Mouse (Mus musculus): ENCODE data around the gene Rps16. TPM values are rescaled to one million over a fixed set of nuclear protein-coding genes. Genes with fewer than 3 reads are reported as not detected.

Rps16 gene
- total RNA-seq (2017), result 943 and 1,083 TPM in 2 replicates

DNA sequence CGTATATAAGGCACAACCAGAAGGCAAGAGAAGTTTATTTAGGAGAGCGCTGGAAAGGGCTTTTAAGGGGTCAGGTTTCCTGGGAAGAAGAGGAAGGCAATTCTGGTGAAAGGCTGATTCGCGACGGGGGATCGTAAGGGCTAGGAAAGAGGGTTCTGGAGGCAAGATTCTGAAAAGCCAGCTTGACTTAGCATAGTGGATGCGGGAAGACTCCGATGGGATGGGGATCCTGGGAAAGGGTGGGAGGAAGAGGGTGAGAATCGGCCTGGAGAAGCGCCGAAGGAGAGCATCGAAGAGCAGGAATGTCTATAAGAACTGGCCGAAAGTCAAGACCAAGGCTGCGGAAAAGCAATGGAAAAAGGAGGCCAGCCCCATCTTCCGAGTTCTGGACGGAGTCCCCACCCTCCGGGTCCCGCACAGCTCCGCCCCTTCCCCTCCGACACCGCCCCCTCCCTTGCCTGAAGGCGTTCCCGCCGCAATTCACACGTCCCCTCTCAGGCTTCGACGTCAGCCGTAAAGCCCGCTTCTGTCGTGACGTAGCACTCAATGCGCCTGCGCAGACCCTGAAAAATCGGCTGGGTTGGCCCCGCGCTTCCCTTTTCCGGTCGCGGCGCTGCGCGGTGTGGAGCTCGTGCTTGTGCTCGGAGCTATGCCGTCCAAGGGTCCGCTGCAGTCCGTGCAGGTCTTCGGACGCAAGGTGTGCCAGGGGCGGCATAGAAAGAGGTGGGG is at the start of gene Rps16:
Gene Rps16, plus strand, starts transcription at position 498 of the 729 bp plus-strand sequence.
- peak; percentile 94 for ATAC-seq (replicated peaks in 1 of 2; ENCODE audit: insufficient read depth in 1 of 2, low FRiP score in 2 of 2, low TSS enrichment in 1 of 2, low read depth in 1 of 2, poor library complexity in 2 of 2, severe bottlenecking in 2 of 2)

DNA sequence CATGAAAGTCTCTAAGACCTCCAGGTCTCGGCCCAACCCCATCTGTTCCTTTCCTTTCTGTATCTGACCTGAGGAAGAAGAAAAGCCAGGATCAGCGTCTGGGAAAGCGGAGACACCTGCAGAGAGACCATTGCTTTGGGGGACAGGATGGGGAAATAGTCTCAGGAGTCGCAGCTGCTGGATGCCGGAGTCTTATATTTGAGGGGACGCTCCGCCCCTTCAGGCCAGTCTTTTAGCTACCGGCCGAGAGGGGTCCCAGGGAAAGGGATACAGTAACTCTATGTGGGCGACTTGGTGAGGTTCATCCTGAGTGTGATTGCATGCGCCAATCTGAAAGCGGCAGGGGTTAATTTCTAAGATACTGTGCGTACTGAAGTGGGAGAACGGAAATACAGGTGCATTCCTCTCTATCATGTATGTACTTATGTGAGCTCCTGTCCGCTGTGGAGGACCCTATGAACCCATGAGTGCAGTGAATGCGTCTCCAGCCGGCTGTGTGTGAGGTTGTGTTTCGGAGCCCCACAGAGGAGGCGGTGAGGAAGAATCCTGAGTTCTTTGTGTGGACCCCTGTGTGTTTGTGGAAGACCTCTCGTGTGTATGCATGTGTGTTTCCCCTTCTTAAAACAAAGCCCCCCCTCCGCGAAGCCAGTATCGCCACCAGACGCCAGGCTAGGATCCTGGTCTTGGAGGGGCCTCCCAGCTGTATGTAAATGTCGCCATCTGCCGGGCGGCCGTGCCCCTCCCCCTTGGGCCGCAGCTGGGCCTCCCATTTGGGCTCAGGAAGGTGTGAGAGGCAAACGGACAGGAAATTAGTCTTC is 48.6 kb upstream of the Rps16 start, which contains the start of gene Dll3:
Gene Dll3, minus strand, starts transcription at position 623 of the 818 bp plus-strand sequence.
- peak; percentile 23 to 59; a peak in 2 of 4 replicates for ATAC-seq (replicated peaks in 1 of 2; ENCODE audit: insufficient read depth in 1 of 2, low FRiP score in 2 of 2, low TSS enrichment in 1 of 2, low read depth in 1 of 2, poor library complexity in 2 of 2, severe bottlenecking in 2 of 2)

DNA sequence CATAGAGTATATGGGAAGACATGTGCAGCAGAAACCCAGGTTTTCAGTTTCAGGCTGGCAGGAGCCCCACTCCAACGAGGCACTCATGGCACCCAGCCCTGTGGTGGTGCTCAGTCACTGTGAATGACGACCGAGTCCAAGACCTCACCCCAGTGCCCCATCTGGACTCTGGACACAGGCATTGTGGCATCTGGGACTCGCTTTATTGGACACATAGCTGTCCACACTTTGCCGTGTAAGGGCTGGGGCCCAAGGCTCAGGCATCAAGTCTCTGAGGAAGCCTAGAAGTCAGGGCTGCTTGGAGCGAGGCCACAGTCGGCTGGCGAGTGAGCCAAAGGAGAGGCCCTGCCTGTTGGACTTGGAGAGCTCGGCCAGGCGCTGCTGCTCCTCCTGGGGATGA is 44.8 kb upstream of the Rps16 start:
- no peak for ATAC-seq (replicated peaks in 1 of 2; ENCODE audit: insufficient read depth in 1 of 2, low FRiP score in 2 of 2, low TSS enrichment in 1 of 2, low read depth in 1 of 2, poor library complexity in 2 of 2, severe bottlenecking in 2 of 2)

DNA sequence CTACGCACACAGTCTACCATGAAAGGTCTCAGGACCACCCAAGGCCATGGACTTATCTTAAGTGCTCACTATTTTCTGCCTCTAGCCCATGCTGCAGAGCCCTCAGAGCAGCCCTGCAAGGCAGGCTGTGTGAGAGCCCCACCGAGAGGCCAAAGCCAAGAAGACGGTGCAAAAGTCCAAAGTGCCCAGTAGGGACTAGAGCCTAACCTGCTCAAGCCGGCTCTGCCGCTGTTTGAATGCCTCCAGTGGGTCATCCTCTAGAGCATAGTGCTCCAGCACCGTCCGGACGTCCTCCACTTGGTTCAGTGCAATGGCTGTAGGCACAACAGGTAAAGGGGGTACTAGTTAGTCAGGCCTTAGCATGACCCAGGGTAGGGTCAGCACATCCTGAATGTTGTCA is 44.2 kb upstream of the Rps16 start:
- no peak for ATAC-seq (replicated peaks in 1 of 2; ENCODE audit: insufficient read depth in 1 of 2, low FRiP score in 2 of 2, low TSS enrichment in 1 of 2, low read depth in 1 of 2, poor library complexity in 2 of 2, severe bottlenecking in 2 of 2)

DNA sequence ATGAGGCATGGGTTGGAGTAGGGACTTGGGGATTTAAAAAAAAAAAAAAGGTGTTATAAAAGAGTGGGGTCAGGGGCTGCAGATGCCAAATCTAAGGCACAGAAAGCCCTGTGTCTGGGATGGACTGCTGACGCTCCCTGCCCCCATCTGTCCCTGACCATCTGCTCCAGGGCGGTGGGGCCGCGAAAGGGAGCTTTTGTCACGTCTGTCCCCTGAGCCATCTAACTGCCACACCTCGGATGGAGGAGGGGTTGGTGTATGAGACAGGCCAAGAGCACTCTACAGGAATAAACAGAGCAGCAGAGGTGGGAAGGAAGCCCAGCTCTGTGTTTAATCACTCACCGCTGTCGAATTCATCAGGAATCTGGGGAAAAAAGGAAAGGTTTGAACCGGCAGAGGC is 40.7 kb upstream of the Rps16 start:
- no peak for ATAC-seq (replicated peaks in 1 of 2; ENCODE audit: insufficient read depth in 1 of 2, low FRiP score in 2 of 2, low TSS enrichment in 1 of 2, low read depth in 1 of 2, poor library complexity in 2 of 2, severe bottlenecking in 2 of 2)

DNA sequence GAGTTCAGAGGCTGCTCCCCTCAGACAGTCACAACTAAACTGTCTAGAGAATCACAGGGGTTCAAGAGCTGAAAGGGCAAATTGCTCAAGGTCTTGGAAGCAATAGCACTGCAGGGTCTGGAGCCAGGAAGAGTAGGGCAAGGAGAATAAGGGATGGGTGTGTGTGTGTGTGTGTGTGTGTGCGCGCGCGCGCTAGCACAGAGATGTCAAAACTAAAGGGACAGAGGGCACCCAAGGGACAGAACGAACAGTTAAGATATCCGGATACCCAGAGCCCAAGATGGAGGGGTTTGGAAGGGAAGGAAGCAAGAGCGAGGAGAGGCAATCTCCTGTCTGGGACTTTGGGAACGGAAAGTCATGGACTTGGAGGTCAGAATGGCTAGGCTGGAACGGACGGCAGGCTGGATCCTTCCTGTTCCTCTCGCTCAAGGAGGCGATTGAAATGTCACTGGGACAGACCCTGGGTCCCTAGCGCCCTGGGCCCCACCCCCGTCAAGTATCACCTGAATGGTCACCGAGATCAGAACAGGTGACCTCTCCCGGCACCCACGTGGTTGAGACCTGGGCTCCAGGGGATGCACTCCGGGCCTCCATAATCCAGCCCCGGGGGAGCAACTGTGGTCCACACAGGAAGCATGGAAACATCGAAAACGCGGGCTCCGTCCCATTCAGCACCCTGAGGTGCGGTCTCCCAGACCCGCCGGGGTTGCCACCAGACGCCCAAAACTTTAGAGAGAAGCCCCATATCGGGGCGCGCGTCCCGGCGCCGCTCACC is 39.1 kb upstream of the Rps16 start:
- ATAC-seq (replicated peaks in 1 of 2; ENCODE audit: insufficient read depth in 1 of 2, low FRiP score in 2 of 2, low TSS enrichment in 1 of 2, low read depth in 1 of 2, poor library complexity in 2 of 2, severe bottlenecking in 2 of 2), result peak in 1 of 2 experiments; percentile 14; a peak in 2 of 4 replicates

DNA sequence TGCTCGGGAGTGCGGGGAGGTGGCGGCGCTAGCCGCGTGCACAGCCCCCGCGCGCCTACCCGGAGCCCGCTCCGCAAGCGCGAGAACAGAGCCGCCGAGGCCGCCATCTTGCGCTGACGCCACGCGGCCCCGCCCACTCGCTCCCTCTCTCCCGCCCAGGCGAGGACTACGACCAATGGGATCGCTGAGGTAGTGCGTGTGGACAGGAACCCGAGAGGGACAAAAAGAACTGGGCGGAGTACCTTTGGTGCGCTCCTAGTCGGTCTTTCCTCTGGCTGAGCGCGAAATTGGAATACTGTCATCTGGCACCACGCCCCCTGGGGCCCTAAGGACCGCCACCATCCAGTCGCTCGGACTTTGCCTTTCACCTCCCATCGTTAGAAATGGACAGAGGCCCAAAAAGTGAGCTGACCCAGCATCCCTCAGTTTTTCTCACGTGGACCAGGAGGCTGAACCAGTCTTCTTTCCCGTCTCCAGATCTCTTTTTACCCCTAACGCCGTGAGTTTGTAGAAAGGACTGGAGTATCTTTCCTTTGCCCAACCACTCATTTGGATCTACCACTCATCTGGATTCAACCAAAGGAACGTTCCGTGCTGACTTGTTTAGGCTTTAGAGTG is 38.4 kb upstream of the Rps16 start, which contains the start of gene Timm50:
Gene Timm50, minus strand, starts transcription at position 147 of the 618 bp plus-strand sequence.
- ATAC-seq (replicated peaks in 1 of 2; ENCODE audit: insufficient read depth in 1 of 2, low FRiP score in 2 of 2, low TSS enrichment in 1 of 2, low read depth in 1 of 2, poor library complexity in 2 of 2, severe bottlenecking in 2 of 2), result peak; percentile 97 to 99

DNA sequence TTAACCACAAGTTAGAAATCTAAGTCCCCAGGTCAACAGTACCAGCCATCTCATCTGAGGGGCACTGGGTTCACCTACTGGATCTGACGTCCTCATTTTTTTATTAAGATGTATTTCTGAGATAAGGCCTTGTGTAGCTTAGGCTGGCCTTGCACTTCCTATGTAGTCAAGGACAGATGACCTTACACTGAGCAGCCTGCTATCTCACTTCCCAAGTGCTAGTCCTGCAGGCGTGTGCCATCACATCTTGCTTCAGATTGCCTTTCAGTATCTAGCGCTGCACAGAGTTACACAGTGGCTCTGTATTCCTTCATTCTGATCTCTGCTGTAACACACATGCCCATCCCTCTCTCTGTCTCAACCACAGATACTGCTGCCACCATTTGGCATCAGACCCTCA is 32.4 kb upstream of the Rps16 start:
- ATAC-seq (replicated peaks in 1 of 2; ENCODE audit: insufficient read depth in 1 of 2, low FRiP score in 2 of 2, low TSS enrichment in 1 of 2, low read depth in 1 of 2, poor library complexity in 2 of 2, severe bottlenecking in 2 of 2), result no peak

DNA sequence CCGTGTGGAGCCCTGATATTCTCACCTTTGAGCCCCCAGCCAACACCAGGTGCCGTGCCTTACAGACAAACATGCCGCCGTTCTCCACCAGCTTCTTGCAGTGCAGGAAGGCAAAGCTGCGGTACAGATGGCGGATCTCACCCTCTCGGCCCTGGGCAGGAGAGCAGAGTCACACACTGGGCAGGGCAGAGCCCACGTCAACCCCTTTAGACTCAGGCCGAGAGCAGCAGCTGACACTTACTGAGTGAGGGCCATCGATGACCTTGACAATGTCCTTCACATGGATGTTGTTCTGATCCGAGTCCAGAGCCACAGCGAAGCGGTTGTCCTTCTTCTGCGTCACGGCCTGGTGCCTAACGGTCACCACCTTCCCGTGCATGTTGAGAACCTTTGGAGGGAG is 31.7 kb upstream of the Rps16 start:
- ATAC-seq (replicated peaks in 1 of 2; ENCODE audit: insufficient read depth in 1 of 2, low FRiP score in 2 of 2, low TSS enrichment in 1 of 2, low read depth in 1 of 2, poor library complexity in 2 of 2, severe bottlenecking in 2 of 2), result no peak

DNA sequence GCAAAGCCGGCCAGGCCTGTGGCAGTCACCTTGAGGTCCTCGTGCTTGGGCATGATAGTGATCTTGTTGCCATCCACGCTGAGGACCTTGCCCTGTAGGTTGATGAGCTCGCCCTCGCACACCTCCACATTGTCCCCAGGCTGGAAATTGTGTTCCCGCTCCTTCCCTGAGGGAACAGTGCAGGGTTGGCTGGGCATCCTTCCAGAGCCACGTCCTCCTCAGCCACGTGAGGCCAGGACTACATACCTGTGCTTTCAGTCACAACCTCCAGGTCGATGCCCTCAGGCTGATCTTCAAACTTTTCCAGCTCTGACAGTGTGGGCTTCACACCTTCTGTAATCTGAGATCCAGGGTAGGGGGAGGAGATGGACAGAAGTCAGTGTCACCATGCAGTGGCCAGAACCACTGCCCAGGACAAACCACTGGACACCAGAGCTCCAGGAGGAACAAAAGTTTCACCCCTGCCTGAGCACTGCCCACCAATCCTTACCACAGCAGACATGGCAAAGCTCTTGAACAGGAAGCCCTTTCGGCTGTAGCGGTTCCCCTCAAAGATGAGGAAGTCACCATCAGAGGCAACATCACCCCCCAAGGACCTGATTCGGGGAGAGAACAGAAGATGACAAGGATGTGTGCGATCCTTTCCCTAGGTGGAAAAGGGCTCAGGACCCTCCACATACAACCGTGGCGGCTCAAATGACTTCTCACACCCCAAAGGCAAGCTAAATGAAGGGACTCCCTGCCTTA is 28.3 kb upstream of the Rps16 start:
- ATAC-seq (replicated peaks in 1 of 2; ENCODE audit: insufficient read depth in 1 of 2, low FRiP score in 2 of 2, low TSS enrichment in 1 of 2, low read depth in 1 of 2, poor library complexity in 2 of 2, severe bottlenecking in 2 of 2), result peak; percentile 85 to 91

DNA sequence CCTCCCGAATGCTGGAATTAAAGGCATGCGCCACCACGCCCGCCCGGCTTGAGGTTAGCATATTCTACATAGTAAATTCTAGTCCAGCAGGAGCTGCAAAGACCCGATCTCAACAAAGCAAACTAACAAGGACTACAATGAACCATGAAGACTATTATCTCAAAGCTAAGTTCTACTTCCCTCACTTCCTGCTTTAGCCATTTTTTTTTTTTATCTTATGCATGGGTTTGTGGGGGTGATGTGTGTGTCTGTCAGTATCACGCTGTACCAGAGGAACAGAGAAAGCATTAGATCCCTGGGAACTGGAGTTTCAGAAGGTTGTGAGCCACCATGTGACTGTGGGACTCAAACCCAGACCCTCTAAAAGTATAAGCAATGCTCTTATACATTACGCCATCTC is 25.2 kb upstream of the Rps16 start:
- ATAC-seq (replicated peaks in 1 of 2; ENCODE audit: insufficient read depth in 1 of 2, low FRiP score in 2 of 2, low TSS enrichment in 1 of 2, low read depth in 1 of 2, poor library complexity in 2 of 2, severe bottlenecking in 2 of 2), result no peak

DNA sequence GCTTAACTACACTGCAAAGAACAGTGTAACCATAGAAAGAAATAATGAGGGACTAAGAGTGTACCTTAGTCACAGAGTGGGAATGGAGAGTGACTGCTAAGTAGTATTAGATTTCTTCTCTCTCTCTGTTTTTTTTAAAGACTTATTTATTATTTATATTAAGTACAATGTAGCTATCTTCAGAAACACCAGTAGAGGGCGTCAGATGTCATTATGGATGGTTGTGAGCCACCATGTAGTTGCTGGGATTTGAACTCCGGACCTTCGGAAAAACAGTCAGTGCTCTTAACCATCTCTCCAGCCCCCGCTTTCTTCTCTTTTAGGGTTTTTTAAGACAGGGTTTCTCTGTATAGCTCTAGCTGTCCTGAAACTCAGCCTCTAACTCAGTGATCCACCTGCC is 24.0 kb upstream of the Rps16 start:
- no peak for ATAC-seq (replicated peaks in 1 of 2; ENCODE audit: insufficient read depth in 1 of 2, low FRiP score in 2 of 2, low TSS enrichment in 1 of 2, low read depth in 1 of 2, poor library complexity in 2 of 2, severe bottlenecking in 2 of 2)

DNA sequence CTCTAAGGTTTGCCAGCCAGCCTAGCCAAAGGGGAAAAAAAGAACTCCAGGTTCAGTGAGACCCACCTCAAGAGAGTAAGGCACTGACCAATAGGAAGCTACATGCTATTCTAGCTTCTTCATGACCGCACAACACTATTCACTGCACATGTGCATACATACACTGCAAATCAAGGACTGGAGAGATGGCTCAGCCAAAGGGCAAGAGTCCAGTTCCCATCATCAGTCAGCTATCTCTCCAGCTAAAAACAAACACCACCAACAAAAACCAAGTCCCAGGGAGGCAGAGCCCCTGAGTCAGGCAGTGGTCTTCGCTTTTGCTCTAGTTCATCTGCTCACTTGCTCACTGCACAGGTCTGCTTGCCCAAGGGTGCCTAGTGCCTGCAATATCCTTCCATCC is 22.2 kb upstream of the Rps16 start:
- no peak for ATAC-seq (replicated peaks in 1 of 2; ENCODE audit: insufficient read depth in 1 of 2, low FRiP score in 2 of 2, low TSS enrichment in 1 of 2, low read depth in 1 of 2, poor library complexity in 2 of 2, severe bottlenecking in 2 of 2)

DNA sequence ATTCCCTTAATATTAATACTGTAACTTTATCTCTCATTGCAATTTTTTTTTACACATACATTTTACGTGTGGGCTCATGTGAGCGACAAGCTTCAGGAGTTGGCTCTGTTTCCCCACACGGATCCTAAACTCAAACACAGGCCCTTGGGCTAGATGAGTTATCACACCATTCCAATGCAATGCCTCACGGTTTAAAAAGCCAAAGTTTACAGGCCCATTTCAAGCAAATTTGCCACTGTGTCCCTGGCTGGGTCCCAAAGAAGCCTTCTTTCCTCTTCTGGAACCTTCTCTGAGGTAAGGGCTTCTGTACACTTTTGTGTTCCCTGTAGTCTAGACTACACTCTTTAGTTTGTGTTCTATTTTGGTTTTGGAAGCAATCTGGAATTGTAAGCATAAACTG is 15.9 kb upstream of the Rps16 start:
- no peak for ATAC-seq (replicated peaks in 1 of 2; ENCODE audit: insufficient read depth in 1 of 2, low FRiP score in 2 of 2, low TSS enrichment in 1 of 2, low read depth in 1 of 2, poor library complexity in 2 of 2, severe bottlenecking in 2 of 2)

DNA sequence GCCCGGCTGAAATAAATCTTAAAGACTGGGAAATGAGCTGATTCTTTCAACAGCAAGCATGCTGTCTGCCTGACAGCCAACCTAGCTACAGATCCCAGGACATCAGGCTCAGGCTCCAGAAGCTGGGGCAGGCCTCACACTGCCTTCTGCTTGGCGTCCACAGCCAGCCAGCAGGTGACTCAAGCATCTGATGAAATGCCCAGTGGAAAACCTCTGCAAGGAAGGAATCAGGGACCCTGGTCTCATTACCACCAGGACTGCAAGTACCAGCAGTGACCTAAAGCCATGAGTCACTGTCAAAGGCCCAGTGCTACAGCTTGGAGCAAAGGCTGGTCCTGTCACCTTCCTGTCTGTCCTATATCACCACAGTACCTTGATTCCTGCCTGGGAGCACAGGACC is 15.0 kb upstream of the Rps16 start:
- no peak for ATAC-seq (replicated peaks in 1 of 2; ENCODE audit: insufficient read depth in 1 of 2, low FRiP score in 2 of 2, low TSS enrichment in 1 of 2, low read depth in 1 of 2, poor library complexity in 2 of 2, severe bottlenecking in 2 of 2)

DNA sequence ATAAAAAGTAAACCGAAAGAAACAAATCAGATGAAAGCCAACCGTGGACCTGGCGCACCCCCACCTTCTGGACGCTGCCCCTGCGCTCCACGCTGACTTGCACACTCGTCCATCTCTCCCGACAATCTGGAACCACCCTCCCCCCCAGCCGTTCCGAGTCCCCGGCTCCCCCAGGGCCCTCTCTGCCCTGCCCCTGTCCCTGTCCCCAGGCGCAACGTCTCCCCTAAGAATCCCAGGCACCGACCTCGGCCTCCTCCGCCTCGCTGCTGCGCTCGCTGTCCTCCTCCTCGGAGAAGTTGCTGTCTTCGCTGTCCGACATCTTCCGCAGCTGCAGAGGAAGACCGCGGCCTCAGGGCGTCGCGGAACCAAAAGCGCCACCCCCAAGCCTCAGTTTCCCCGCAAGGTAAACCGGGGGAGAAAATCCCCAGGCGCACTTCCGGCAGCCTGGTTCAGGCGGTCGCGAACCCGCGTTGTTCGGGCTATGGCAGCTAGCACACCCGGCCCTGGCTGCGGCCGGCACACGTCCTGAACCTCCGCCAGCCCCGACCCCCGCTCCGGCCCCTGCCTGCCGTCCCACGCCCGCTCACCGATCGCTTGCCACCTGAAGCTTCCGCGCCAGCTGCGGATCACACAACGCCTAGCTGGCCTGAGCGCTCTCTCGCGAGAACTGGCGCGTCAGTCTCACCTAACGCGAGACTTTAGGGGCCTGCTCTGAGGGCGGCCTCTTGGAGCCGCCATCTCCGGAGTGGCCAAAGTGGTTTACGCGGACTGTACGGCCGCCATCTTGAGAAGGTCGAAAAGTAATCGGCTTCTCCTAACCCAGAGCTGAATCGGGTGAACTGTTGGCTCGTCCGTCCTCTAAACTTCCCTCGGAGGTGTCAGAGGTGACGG is 12.1 kb upstream of the Rps16 start, which contains the start of gene Supt5:
Gene Supt5, minus strand, starts transcription at position 639 of the 891 bp plus-strand sequence.
- ATAC-seq (replicated peaks in 1 of 2; ENCODE audit: insufficient read depth in 1 of 2, low FRiP score in 2 of 2, low TSS enrichment in 1 of 2, low read depth in 1 of 2, poor library complexity in 2 of 2, severe bottlenecking in 2 of 2), result peak; percentile 95 to 97

Measured in hematopoietic stem cell, adult 5-6 weeks (primary cell).